Mouse (Mus musculus) hindbrain, embryonic 13.5 days (tissue): ENCODE measurements around the gene Zc3h8. TPM values are rescaled to one million over a fixed set of nuclear protein-coding genes. Genes with fewer than 3 reads are reported as not detected.

Source experiments
- ATAC-seq: fragments of 200-750 bp; cut with Nextera tagmentation; 2 replicates; pipeline ENCODE4 v1.8.0; 2017; ENCODE audit warnings: moderate TSS enrichment; ENCODE audit not compliant: low FRiP score
- H3K27ac ChIP-seq: fragments of 300-500 bp; sonication (generic); 2 replicates; pipeline ENCODE4 v1.5.1; 2015; ENCODE audit warnings: inconsistent platforms, mild to moderate bottlenecking, moderate library complexity
- H3K27me3 ChIP-seq: fragments of 300-500 bp; sonication (generic); 2 replicates; pipeline ENCODE4 v1.6.1; 2015; ENCODE audit warnings: mild to moderate bottlenecking, inconsistent platforms
- H3K36me3 ChIP-seq: fragments of 300-500 bp; sonication (generic); 2 replicates; pipeline ENCODE4 v1.6.1; 2015; ENCODE audit warnings: mild to moderate bottlenecking, inconsistent platforms
- H3K4me1 ChIP-seq: fragments of 300-500 bp; sonication (generic); replicated peaks from 2 replicates; pipeline ENCODE4 v1.6.1; 2015; ENCODE audit warnings: inconsistent platforms
- H3K4me2 ChIP-seq: fragments of 300-500 bp; sonication (generic); 2 replicates; pipeline ENCODE4 v1.6.1; 2015; ENCODE audit warnings: inconsistent platforms, mild to moderate bottlenecking, moderate library complexity
- H3K4me3 ChIP-seq: fragments of 300-500 bp; sonication (generic); 2 replicates; pipeline ENCODE4 v1.5.1; 2015; ENCODE audit warnings: mild to moderate bottlenecking, inconsistent platforms
- H3K9ac ChIP-seq: fragments of 300-500 bp; sonication (generic); 2 replicates; pipeline ENCODE4 v1.6.1; 2015; ENCODE audit warnings: mild to moderate bottlenecking, inconsistent platforms
- H3K9me3 ChIP-seq: fragments of 300-500 bp; sonication (generic); 2 replicates; pipeline ENCODE4 v1.6.1; 2016; ENCODE audit warnings: inconsistent platforms
- WGBS: fragments of 180-500 bp; shearing (Covaris S2); methylation state at CpG from one replicate; pipeline ENCODE4 v1.1.7; 2015; 5-methylcytosine and 5-hydroxymethylcytosine counted together
- polyA plus RNA-seq: library from polyadenylated mRNA; unstranded; fragments of >200 nt; fragmentation: Nextera tagmentation; extraction: Ambion mirVana; gene quantifications from 2 replicates; pipeline ENCODE4 v1.2.1, GENCODE M21; 2015

Gene Zc3h8
- polyA plus RNA-seq, result 11.2 and 11.9 TPM in 2 replicates

GRCm38 (mm10) chr2:128943538-128944528 is at the start of gene Zc3h8:
Zc3h8 (minus strand) TSS chr2:128944077.
- ATAC-seq, result peak; percentile 94
- peak within 1 kb of the TSS; percentile 86 for H3K9ac ChIP-seq
- H3K27ac ChIP-seq, result peak within 1 kb of the TSS; percentile 91
- WGBS, result 1% methylated on average over 65 of the region's 65 CpGs
- peaks cover 11% of the 10 kb centered on the region; the same call in 1 of the 2 replicates for H3K27me3 ChIP-seq
- H3K4me2 ChIP-seq, result peak within 1 kb of the TSS; percentile 79
- peaks cover 6% of the 10 kb centered on the region; the same call in 1 of the 2 replicates for H3K36me3 ChIP-seq
- H3K4me3 ChIP-seq, result peak within 1 kb of the TSS; percentile 78
- no peaks in the 10 kb centered on the region for H3K9me3 ChIP-seq
- H3K4me1 ChIP-seq, result peaks cover 7% of the 10 kb centered on the region

- no peak for ATAC-seq
- H3K4me3 ChIP-seq, result no peak overlapping the region
- H3K4me1 ChIP-seq, result no peaks in the 10 kb centered on the region
- H3K4me2 ChIP-seq, result no peak overlapping the region
- H3K27ac ChIP-seq, result no peak overlapping the region
- H3K9ac ChIP-seq, result no peak overlapping the region
- no peaks in the 10 kb centered on the region for H3K36me3 ChIP-seq
- no peaks in the 10 kb centered on the region for H3K9me3 ChIP-seq
- no peaks in the 10 kb centered on the region for H3K27me3 ChIP-seq
- WGBS, result 91% methylated on average over 3 of the region's 3 CpGs
Observed at GRCm38 (mm10) chr2:128984746-128985145, 40.9 kb upstream of the Zc3h8 start.

- no peak overlapping the region for H3K4me2 ChIP-seq
- 78% methylated on average over 4 of the region's 4 CpGs for WGBS
- no peak overlapping the region for H3K9ac ChIP-seq
- no peak overlapping the region for H3K27ac ChIP-seq
- H3K9me3 ChIP-seq, result no peaks in the 10 kb centered on the region
- H3K27me3 ChIP-seq, result no peaks in the 10 kb centered on the region
- H3K4me1 ChIP-seq, result no peaks in the 10 kb centered on the region
- no peak for ATAC-seq
- H3K4me3 ChIP-seq, result no peak overlapping the region
- no peaks in the 10 kb centered on the region for H3K36me3 ChIP-seq
Observed at GRCm38 (mm10) chr2:128975572-128975971, 31.7 kb upstream of the Zc3h8 start.

GRCm38 (mm10) chr2:128972301-128972700 is 28.4 kb upstream of the Zc3h8 start:
- no peak for ATAC-seq
- H3K4me3 ChIP-seq, result no peak overlapping the region
- no peak overlapping the region for H3K9ac ChIP-seq
- no peaks in the 10 kb centered on the region for H3K27me3 ChIP-seq
- H3K36me3 ChIP-seq, result no peaks in the 10 kb centered on the region
- no peaks in the 10 kb centered on the region for H3K9me3 ChIP-seq
- 0 out of 2 replicates have a peak, but pooled peaks cover 7% of the 10 kb centered on the region for H3K4me1 ChIP-seq
- no peak overlapping the region for H3K4me2 ChIP-seq
- no peak overlapping the region for H3K27ac ChIP-seq

GRCm38 (mm10) chr2:128968475-128969083 is 24.7 kb upstream of the Zc3h8 start:
- peak overlapping the region; percentile 100 for H3K27ac ChIP-seq
- peak overlapping the region; percentile 84 for H3K4me3 ChIP-seq
- ATAC-seq, result no peak
- no peaks in the 10 kb centered on the region for H3K27me3 ChIP-seq
- peaks cover 15% of the 10 kb centered on the region for H3K4me1 ChIP-seq
- no peaks in the 10 kb centered on the region for H3K9me3 ChIP-seq
- H3K4me2 ChIP-seq, result peak overlapping the region; percentile 52
- no peaks in the 10 kb centered on the region for H3K36me3 ChIP-seq
- H3K9ac ChIP-seq, result peak overlapping the region; percentile 100

- H3K9me3 ChIP-seq, result no peaks in the 10 kb centered on the region
- peak within 1 kb of the TSS; percentile 100 for H3K9ac ChIP-seq
- no peaks in the 10 kb centered on the region for H3K27me3 ChIP-seq
- peaks cover 15% of the 10 kb centered on the region for H3K4me1 ChIP-seq
- peak within 1 kb of the TSS; percentile 84 for H3K4me3 ChIP-seq
- H3K27ac ChIP-seq, result peak within 1 kb of the TSS; percentile 100
- peak; percentile 78 for ATAC-seq
- H3K36me3 ChIP-seq, result no peaks in the 10 kb centered on the region
- 1% methylated on average over 64 of the region's 80 CpGs for WGBS
- peak within 1 kb of the TSS; percentile 52 for H3K4me2 ChIP-seq
Observed at GRCm38 (mm10) chr2:128967661-128968441, 24.0 kb upstream of the Zc3h8 start, which contains the start of gene Gm10762. Gm10762 (minus strand) TSS chr2:128967725.

- Histone ChIP-seq H3K27ac (peak within 1 kb of the TSS; percentile 100), H3K27me3 (no peaks in the 10 kb centered on the region), H3K9me3 (no peaks in the 10 kb centered on the region), H3K4me3 (peak within 1 kb of the TSS; percentile 84), H3K9ac (peak within 1 kb of the TSS; percentile 100), H3K4me2 (peak within 1 kb of the TSS; percentile 52), H3K36me3 (no peaks in the 10 kb centered on the region), H3K4me1 (peaks cover 15% of the 10 kb centered on the region)
- ATAC-seq, result peak; percentile 98
- under 1% methylated on average over 65 of the region's 65 CpGs for WGBS
Observed at GRCm38 (mm10) chr2:128966641-128967580, 23.0 kb upstream of the Zc3h8 start, which contains the start of gene Zc3h6. Zc3h6 (plus strand) TSS chr2:128967402.

- no peak overlapping the region for H3K9ac ChIP-seq
- WGBS, result 7% methylated on average over 6 of the region's 6 CpGs
- H3K9me3 ChIP-seq, result no peaks in the 10 kb centered on the region
Observed at GRCm38 (mm10) chr2:128966236-128966635, 22.4 kb upstream of the Zc3h8 start.

GRCm38 (mm10) chr2:128965505-128966105 is 21.7 kb upstream of the Zc3h8 start:
- peak overlapping the region; percentile 52 for H3K4me2 ChIP-seq
- peak overlapping the region; percentile 84 for H3K4me3 ChIP-seq
- H3K27ac ChIP-seq, result peak overlapping the region; percentile 80
- no peak for ATAC-seq
- H3K27me3 ChIP-seq, result no peaks in the 10 kb centered on the region
- peaks cover 15% of the 10 kb centered on the region for H3K4me1 ChIP-seq
- no peaks in the 10 kb centered on the region for H3K9me3 ChIP-seq
- 40% methylated on average over 5 of the region's 5 CpGs for WGBS
- H3K36me3 ChIP-seq, result no peaks in the 10 kb centered on the region
- peak overlapping the region; percentile 60 for H3K9ac ChIP-seq

More at GRCm38 (mm10) chr2:128966236-128966635, 22.4 kb upstream of the Zc3h8 start:
- peak overlapping the region; percentile 84 for H3K4me3 ChIP-seq
- H3K4me1 ChIP-seq, result peaks cover 15% of the 10 kb centered on the region
- H3K4me2 ChIP-seq, result peak overlapping the region; percentile 52
- no peaks in the 10 kb centered on the region for H3K27me3 ChIP-seq
- peak overlapping the region; percentile 100 for H3K27ac ChIP-seq
- H3K36me3 ChIP-seq, result no peaks in the 10 kb centered on the region
- ATAC-seq, result no peak

GRCm38 (mm10) chr2:128954186-128954585 is 10.3 kb upstream of the Zc3h8 start:
- no peak for ATAC-seq
- no peak overlapping the region for H3K9ac ChIP-seq

More at GRCm38 (mm10) chr2:128954186-128954585, 10.3 kb upstream of the Zc3h8 start:
- H3K27ac ChIP-seq, result no peak overlapping the region
- H3K27me3 ChIP-seq, result 0 out of 2 replicates have a peak, but pooled peaks cover 2% of the 10 kb centered on the region
- no peak overlapping the region for H3K4me2 ChIP-seq
- H3K4me1 ChIP-seq, result no peaks in the 10 kb centered on the region
- no peaks in the 10 kb centered on the region for H3K9me3 ChIP-seq
- H3K36me3 ChIP-seq, result no peaks in the 10 kb centered on the region
- H3K4me3 ChIP-seq, result no peak overlapping the region
